Mouse (Mus musculus) liver, adult 2 months (tissue): Measurements from ENCODE around the gene Slc25a13. TPM values are rescaled to one million over a fixed set of nuclear protein-coding genes. Genes with fewer than 3 reads are reported as not detected.

Source experiments
- DNase-seq: peaks from one replicate; pipeline ENCODE4 v3.0.0-alpha.2; 2011; ENCODE audit warnings: low read depth, low spot score; ENCODE audit errors: extremely low read depth
- H3K27ac ChIP-seq: fragments of 200-500 bp; replicated peaks from 2 replicates; pipeline ENCODE4 v1.5.1; 2012; ENCODE audit warnings: low read depth, mild to moderate bottlenecking, control low read depth, inconsistent platforms, low read length; ENCODE audit not compliant: insufficient read depth
- H3K27me3 ChIP-seq: fragments of 200-500 bp; 2 replicates; pipeline ENCODE4 v1.6.1; 2012; ENCODE audit warnings: mild to moderate bottlenecking, moderate library complexity, low read length, inconsistent platforms; ENCODE audit not compliant: control insufficient read depth, insufficient read depth
- H3K36me3 ChIP-seq: fragments of 200-500 bp; 2 replicates; pipeline ENCODE4 v1.6.1; 2012; ENCODE audit warnings: low read length, inconsistent platforms; ENCODE audit not compliant: control insufficient read depth, insufficient read depth
- H3K4me1 ChIP-seq: fragments of 200-500 bp; 2 replicates; pipeline ENCODE4 v1.6.1; 2011; ENCODE audit warnings: low read length; ENCODE audit not compliant: control insufficient read depth, insufficient read depth
- H3K4me3 ChIP-seq: fragments of 200-500 bp; 2 replicates; pipeline ENCODE4 v1.5.1; 2011; ENCODE audit warnings: low read depth, mild to moderate bottlenecking, control low read depth, low read length, moderate library complexity; ENCODE audit not compliant: insufficient read depth
- H3K79me2 ChIP-seq: fragments of 200-500 bp; 2 replicates; pipeline ENCODE4 v1.6.1; 2012; ENCODE audit warnings: inconsistent platforms, mild to moderate bottlenecking, low read length, moderate library complexity; ENCODE audit not compliant: control insufficient read depth, insufficient read depth
- H3K9ac ChIP-seq: fragments of 200-500 bp; 2 replicates; pipeline ENCODE4 v1.6.1; 2012; ENCODE audit warnings: low read depth, mild to moderate bottlenecking, control low read depth, inconsistent platforms, low read length
- CTCF ChIP-seq: fragments of 200-500 bp; IDR thresholded peaks from 2 replicates; pipeline ENCODE4 v1.5.1; 2011; ENCODE audit warnings: low read depth, low read length, control low read depth
- POLR2A ChIP-seq: fragments of 200-500 bp; IDR thresholded peaks from 2 replicates; pipeline ENCODE4 v1.6.1; 2011; ENCODE audit warnings: low read length, control low read depth; ENCODE audit not compliant: insufficient read depth; ENCODE audit errors: extremely low read depth
- WGBS: fragments of 180-500 bp; shearing (Covaris S2); methylation state at CpG from one replicate; pipeline ENCODE4 v1.1.7; 2018; 5-methylcytosine and 5-hydroxymethylcytosine counted together
- polyA plus RNA-seq: library from polyadenylated mRNA; depleted of rRNA; stranded (reverse); fragments of >200 nt; gene quantifications from 2 replicates; pipeline ENCODE4 v1.2.3, GENCODE M21; 2012
- total RNA-seq: library from RNA; depleted of rRNA; stranded (reverse); fragments of >200 nt; gene quantifications from 2 replicates; pipeline ENCODE4 v1.2.3, GENCODE M21; 2014

The Slc25a13 gene
- total and polyA plus RNA-seq, 2 experiments = 53.5 to 232 TPM

DNA sequence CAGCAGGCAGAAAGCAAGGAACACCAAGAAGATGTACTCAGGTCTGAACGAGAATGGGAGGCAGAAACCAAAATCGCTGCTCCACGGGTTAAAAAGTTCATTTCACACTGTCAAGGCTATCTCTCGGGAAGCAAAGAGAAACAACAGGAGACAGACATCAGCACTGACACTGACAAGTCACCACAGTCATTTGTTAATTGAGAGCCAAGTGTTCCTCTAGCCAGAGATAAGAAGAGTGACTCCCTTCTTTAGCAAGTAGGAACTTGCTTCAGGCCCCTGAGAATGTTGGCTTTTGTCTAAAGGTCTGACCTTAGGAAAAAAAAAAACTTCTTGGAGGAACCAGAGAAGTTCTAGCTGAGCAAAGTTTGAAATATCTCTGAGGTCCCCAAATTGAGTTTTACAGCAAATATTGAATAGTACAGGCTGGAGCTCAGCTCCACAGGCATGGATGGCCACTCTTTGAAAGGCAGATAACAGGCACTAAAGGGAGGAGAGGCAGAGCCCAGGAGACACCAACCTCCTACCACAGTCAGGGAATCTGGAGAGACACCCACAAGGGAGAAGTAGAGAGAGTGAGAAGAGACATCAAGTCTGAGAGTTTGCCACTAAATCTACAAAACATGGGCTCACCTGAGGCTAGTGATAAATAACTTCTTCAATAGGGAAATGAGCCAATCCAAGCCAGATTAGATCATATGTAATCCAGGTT, 8.5 kb downstream of the Slc25a13 start:
- peaks cover 3% of the 10 kb centered on the region; the same call in 1 of the 2 replicates for H3K36me3 ChIP-seq
- H3K27ac ChIP-seq = peak overlapping the region; percentile 88
- no peak for TF ChIP-seq POLR2A
- no peak for TF ChIP-seq CTCF
- no peak overlapping the region for H3K4me3 ChIP-seq
- H3K27me3 ChIP-seq = no peaks in the 10 kb centered on the region
- H3K79me2 ChIP-seq = peaks cover 55% of the 10 kb centered on the region
- peak; percentile 79 for DNase-seq
- H3K9ac ChIP-seq = peak overlapping the region; percentile 57
- under 1% methylated on average over 4 of the region's 4 CpGs for WGBS
- peaks cover 70% of the 10 kb centered on the region for H3K4me1 ChIP-seq

DNA sequence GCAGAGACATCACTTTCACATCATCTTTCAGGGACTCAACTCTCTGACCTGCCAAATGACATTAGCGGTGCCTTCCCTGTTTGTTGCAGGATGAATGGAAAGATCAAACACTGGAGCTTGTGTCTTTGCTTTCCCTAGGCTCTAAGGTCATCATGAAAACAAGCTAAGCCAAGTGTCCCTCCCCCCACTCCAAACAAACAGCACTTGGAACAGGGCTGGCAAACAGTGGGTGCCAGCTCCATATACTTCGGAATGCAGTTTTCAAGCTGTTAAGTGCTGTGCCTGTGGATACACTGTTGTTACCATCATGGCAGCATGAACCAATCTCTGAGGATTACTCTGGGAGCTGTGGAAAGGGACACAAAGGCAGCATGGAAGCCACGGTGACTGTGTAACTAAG, 9.1 kb downstream of the Slc25a13 start:
- Histone ChIP-seq H3K9ac (peak overlapping the region; percentile 57), H3K27ac (peak overlapping the region; percentile 88), H3K4me3 (no peak overlapping the region), H3K79me2 (peaks cover 49% of the 10 kb centered on the region), H3K27me3 (no peaks in the 10 kb centered on the region), H3K4me1 (peaks cover 69% of the 10 kb centered on the region), H3K36me3 (peaks cover 3% of the 10 kb centered on the region; the same call in 1 of the 2 replicates)
- DNase-seq = peak; percentile 96
- TF ChIP-seq CTCF = no peak
- TF ChIP-seq POLR2A = no peak
- 16% methylated on average over 3 of the region's 3 CpGs for WGBS

DNA sequence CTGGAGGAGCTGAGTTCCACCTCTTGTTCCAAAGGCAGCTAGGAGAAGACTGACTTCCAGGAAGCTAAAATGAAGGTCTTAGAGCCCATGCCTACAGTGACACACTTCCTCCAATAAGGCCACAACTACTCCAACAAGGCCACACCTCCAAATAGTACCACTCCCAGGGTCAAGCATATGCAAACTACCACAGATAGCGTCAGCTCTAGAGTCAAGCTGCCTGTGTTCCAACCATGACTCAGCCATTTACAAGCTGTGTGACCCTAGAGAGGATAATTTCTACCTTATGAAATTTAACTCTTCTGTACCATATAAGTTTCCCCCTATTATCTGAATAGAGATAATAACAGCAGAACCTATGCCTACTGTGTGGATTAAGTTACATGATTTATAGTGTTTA, 9.6 kb downstream of the Slc25a13 start:
- no peak overlapping the region for H3K4me3 ChIP-seq
- peaks cover 3% of the 10 kb centered on the region; the same call in 1 of the 2 replicates for H3K36me3 ChIP-seq
- peak overlapping the region; percentile 35; the same call in 1 of the 2 replicates for H3K9ac ChIP-seq
- peak; percentile 70 for DNase-seq
- peak overlapping the region; percentile 88 for H3K27ac ChIP-seq
- WGBS = 17% methylated on average over 1 of the region's 1 CpGs
- no peaks in the 10 kb centered on the region for H3K27me3 ChIP-seq
- TF ChIP-seq POLR2A (no peak), CTCF (no peak)
- peaks cover 47% of the 10 kb centered on the region for H3K79me2 ChIP-seq
- H3K4me1 ChIP-seq = peaks cover 69% of the 10 kb centered on the region

DNA sequence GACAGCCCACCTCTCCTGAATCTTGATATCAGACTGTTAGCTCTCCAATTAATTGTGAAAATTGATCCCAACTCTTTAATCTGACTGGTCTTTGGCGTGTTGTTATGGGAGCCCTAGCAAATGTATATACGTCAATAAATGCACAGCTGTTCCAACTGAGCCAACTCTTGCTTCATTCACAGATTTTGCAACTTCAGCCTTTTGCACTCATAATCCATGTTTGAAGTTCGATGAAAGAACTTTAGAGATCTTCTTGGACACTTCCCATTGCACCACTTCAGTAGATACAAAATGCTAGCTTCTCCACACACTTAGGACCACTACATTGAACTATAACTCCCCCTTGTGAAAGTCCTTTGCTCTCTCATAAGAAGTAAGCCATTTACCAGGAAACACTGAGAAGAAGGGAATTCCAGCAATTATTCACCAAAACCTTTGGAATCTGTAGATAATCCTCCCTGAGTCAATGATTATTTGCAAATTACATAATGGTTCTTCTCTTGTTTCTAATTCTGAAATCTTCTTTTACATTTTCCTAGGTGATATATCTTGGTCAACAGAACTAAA, 11.3 kb downstream of the Slc25a13 start:
- TF ChIP-seq POLR2A (no peak), CTCF (no peak)
- peaks cover 64% of the 10 kb centered on the region for H3K4me1 ChIP-seq
- no peak overlapping the region for H3K4me3 ChIP-seq
- peak overlapping the region; percentile 81 for H3K27ac ChIP-seq
- peaks cover 8% of the 10 kb centered on the region; the same call in 1 of the 2 replicates for H3K36me3 ChIP-seq
- H3K79me2 ChIP-seq = peaks cover 33% of the 10 kb centered on the region
- WGBS = 28% methylated on average over 3 of the region's 3 CpGs
- DNase-seq = peak; percentile 83
- no peak overlapping the region for H3K9ac ChIP-seq
- no peaks in the 10 kb centered on the region for H3K27me3 ChIP-seq

DNA sequence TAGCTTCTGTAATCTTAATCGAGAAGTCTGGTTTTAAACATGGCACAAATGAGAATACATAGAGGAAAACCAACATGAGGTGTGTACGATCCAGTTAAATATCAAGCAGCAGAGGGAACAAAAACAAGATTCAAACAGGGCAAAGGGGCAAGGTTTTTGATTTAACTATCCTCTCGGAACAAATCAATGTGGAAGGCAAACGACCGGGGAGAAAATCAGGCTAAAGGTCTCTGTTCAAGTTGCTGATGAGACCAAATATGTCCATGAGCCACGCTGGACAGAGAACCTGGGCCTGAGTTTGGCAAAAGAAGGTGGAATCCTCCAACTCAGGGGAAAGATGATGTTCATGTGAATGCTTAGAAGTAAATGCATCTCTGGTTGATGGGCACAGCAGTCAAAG, 14.5 kb downstream of the Slc25a13 start:
- TF ChIP-seq POLR2A (no peak), CTCF (no peak)
- Histone ChIP-seq H3K27ac (peak overlapping the region; percentile 98), H3K79me2 (peaks cover 39% of the 10 kb centered on the region; the same call in 1 of the 2 replicates), H3K4me1 (peaks cover 58% of the 10 kb centered on the region), H3K36me3 (peaks cover 17% of the 10 kb centered on the region; the same call in 1 of the 2 replicates), H3K9ac (peak overlapping the region; percentile 55; the same call in 1 of the 2 replicates), H3K27me3 (no peaks in the 10 kb centered on the region), H3K4me3 (no peak overlapping the region)
- DNase-seq = peak; percentile 99
- WGBS = 25% methylated on average over 6 of the region's 6 CpGs

DNA sequence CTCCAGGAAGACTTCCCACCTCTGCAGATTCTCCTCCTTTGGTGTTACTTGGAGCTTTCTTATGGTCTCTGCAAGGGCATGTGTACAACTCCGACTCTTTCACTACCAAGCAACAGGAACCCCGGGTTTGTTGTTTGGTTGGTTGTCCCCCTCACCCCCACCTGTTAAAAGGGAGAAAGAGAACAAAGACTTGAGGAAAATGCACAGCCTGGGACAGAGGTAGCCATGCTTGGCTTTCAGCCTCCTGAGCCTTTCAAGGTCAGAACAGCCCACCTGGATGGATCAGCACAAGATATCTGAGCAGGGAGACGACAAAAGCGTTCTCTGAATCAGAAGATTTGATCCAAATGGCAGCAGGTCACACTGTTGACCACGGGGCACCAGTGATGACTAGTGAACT, 15.0 kb downstream of the Slc25a13 start:
- peak overlapping the region; percentile 55 for H3K9ac ChIP-seq

More for the DNA sequence above, 15.0 kb downstream of the Slc25a13 start:
- H3K4me3 ChIP-seq = no peak overlapping the region
- H3K36me3 ChIP-seq = peaks cover 15% of the 10 kb centered on the region; the same call in 1 of the 2 replicates
- H3K27me3 ChIP-seq = no peaks in the 10 kb centered on the region
- no peak for DNase-seq
- TF ChIP-seq POLR2A = no peak
- no peak for TF ChIP-seq CTCF
- peak overlapping the region; percentile 97 for H3K27ac ChIP-seq
- peaks cover 34% of the 10 kb centered on the region; the same call in 1 of the 2 replicates for H3K79me2 ChIP-seq
- WGBS = 30% methylated on average over 5 of the region's 5 CpGs
- H3K4me1 ChIP-seq = peaks cover 55% of the 10 kb centered on the region
